Mouse (Mus musculus) testis, adult 2 months (tissue): ENCODE measurements around the gene Klk1b4. TPM values are rescaled to one million over a fixed set of nuclear protein-coding genes. Genes with fewer than 3 reads are reported as not detected.
"Not testable (repeated sequence)": the region's sequence is repeated elsewhere in the genome, so short reads cannot be mapped to it uniquely, and the experiment has no call there.

ENCODE experiments used
- H3K27ac ChIP-seq: fragments of 200-500 bp; 2 replicates; pipeline ENCODE4 v1.5.1; 2012; ENCODE audit warnings: low read depth, low read length; ENCODE audit not compliant: control insufficient read depth, insufficient read depth
- H3K27me3 ChIP-seq: fragments of 200-500 bp; 2 replicates; pipeline ENCODE4 v1.6.1; 2012; ENCODE audit warnings: mild to moderate bottlenecking, low read length, moderate library complexity; ENCODE audit not compliant: control insufficient read depth, insufficient read depth
- H3K36me3 ChIP-seq: fragments of 200-500 bp; 2 replicates; pipeline ENCODE4 v1.6.1; 2012; ENCODE audit warnings: mild to moderate bottlenecking, low read length; ENCODE audit not compliant: control insufficient read depth, insufficient read depth
- H3K4me1 ChIP-seq: fragments of 200-500 bp; 2 replicates; pipeline ENCODE4 v1.6.1; 2012; ENCODE audit warnings: low read length; ENCODE audit not compliant: control insufficient read depth, insufficient read depth
- H3K4me3 ChIP-seq: fragments of 200-500 bp; 2 replicates; pipeline ENCODE4 v1.5.1; 2012; ENCODE audit warnings: low read depth, mild to moderate bottlenecking, low read length, moderate library complexity, mixed read lengths; ENCODE audit not compliant: control insufficient read depth
- CTCF ChIP-seq: fragments of 200-500 bp; IDR thresholded peaks from 2 replicates; pipeline ENCODE4 v1.5.1; 2012; ENCODE audit warnings: low read depth, mild to moderate bottlenecking, inconsistent platforms, low read length, moderate library complexity; ENCODE audit not compliant: control insufficient read depth, insufficient read depth, insufficient replicate concordance
- POLR2A ChIP-seq: fragments of 200-500 bp; IDR thresholded peaks from 2 replicates; pipeline ENCODE4 v1.6.1; 2012; ENCODE audit warnings: low read depth, mild to moderate bottlenecking, inconsistent platforms, low read length, moderate library complexity; ENCODE audit not compliant: control insufficient read depth
- polyA plus RNA-seq: library from polyadenylated mRNA; depleted of rRNA; stranded (reverse); fragments of >200 nt; gene quantifications from 2 replicates; pipeline ENCODE4 v1.2.3, GENCODE M21; 2012

Gene Klk1b4
- polyA plus RNA-seq, 1 experiment = 1.7 TPM

- Histone ChIP-seq H3K27ac (peak overlapping the region; percentile 79), H3K36me3 (no peaks in the 10 kb centered on the region), H3K4me3 (peak overlapping the region; percentile 85), H3K4me1 (peaks cover 4% of the 10 kb centered on the region), H3K27me3 (no peaks in the 10 kb centered on the region)
- TF ChIP-seq CTCF (no peak), POLR2A (no peak; the same call in 1 of the 2 replicates)
These were observed 39.8 kb downstream of the Klk1b4 start for GRCm38 (mm10) chr7:44246984-44247470.

- Histone ChIP-seq H3K27me3 (no peaks in the 10 kb centered on the region), H3K4me3 (no peak overlapping the region), H3K36me3 (no peaks in the 10 kb centered on the region), H3K27ac (no peak overlapping the region), H3K4me1 (peaks cover 4% of the 10 kb centered on the region)
- TF ChIP-seq CTCF (no peak), POLR2A (no peak)
These were observed 40.7 kb downstream of the Klk1b4 start for GRCm38 (mm10) chr7:44247971-44248370.

- no peaks in the 10 kb centered on the region for H3K27me3 ChIP-seq
- peaks cover 4% of the 10 kb centered on the region for H3K4me1 ChIP-seq
- H3K4me3 ChIP-seq = no peak overlapping the region
- no peaks in the 10 kb centered on the region for H3K36me3 ChIP-seq
- peak overlapping the region; percentile 62 for H3K27ac ChIP-seq
- TF ChIP-seq CTCF (no peak), POLR2A (no peak)
These were observed 42.0 kb downstream of the Klk1b4 start for GRCm38 (mm10) chr7:44249248-44249647.

GRCm38 (mm10) chr7:44250732-44251275 lies 43.6 kb downstream of the Klk1b4 start:
- not testable (repeated sequence) for H3K4me1 ChIP-seq, H3K36me3 ChIP-seq, H3K27me3 ChIP-seq, H3K4me3 ChIP-seq, H3K27ac ChIP-seq

GRCm38 (mm10) chr7:44253023-44253616 lies 45.9 kb downstream of the Klk1b4 start:
- no peak for TF ChIP-seq CTCF
- no peak for TF ChIP-seq POLR2A
- H3K27ac ChIP-seq = no peak overlapping the region
- H3K4me3 ChIP-seq = no peak overlapping the region
- H3K27me3 ChIP-seq = no peaks in the 10 kb centered on the region
- H3K36me3 ChIP-seq = no peaks in the 10 kb centered on the region
- H3K4me1 ChIP-seq = 0 out of 2 replicates have a peak, but pooled peaks cover 2% of the 10 kb centered on the region

- Histone ChIP-seq H3K27me3 (no peaks in the 10 kb centered on the region), H3K4me3 (no peak overlapping the region), H3K27ac (no peak overlapping the region), H3K4me1 (0 out of 2 replicates have a peak, but pooled peaks cover 2% of the 10 kb centered on the region), H3K36me3 (no peaks in the 10 kb centered on the region)
- TF ChIP-seq CTCF = no peak
- TF ChIP-seq POLR2A = no peak
These were observed 47.7 kb downstream of the Klk1b4 start for GRCm38 (mm10) chr7:44254930-44255329.

GRCm38 (mm10) chr7:44257278-44257677 lies 50.0 kb downstream of the Klk1b4 start, which contains the start of gene Acp4:
Gene Acp4 (minus strand): TSS chr7:44257378.
- TF ChIP-seq CTCF (no peak), POLR2A (no peak)

GRCm38 (mm10) chr7:44260410-44260809 lies 53.2 kb downstream of the Klk1b4 start:
- Histone ChIP-seq H3K27me3 (no peaks in the 10 kb centered on the region), H3K4me3 (peak overlapping the region; percentile 68), H3K27ac (no peak overlapping the region), H3K36me3 (no peaks in the 10 kb centered on the region), H3K4me1 (peaks cover 9% of the 10 kb centered on the region)
- TF ChIP-seq POLR2A = no peak
- no peak for TF ChIP-seq CTCF

More at GRCm38 (mm10) chr7:44257278-44257677, 50.0 kb downstream of the Klk1b4 start, which contains the start of gene Acp4:
- Histone ChIP-seq H3K4me3 (no peak within 1 kb of the TSS), H3K4me1 (peaks cover 2% of the 10 kb centered on the region; the same call in 1 of the 2 replicates), H3K27ac (no peak within 1 kb of the TSS), H3K27me3 (no peaks in the 10 kb centered on the region), H3K36me3 (no peaks in the 10 kb centered on the region)
